Mouse (Mus musculus): ENCODE measurements around the gene Lclat1.
A peak's percentile ranks its signal among the peaks of the same experiment; 100 is the strongest.
"Not testable (repeated sequence)": the region's sequence is repeated elsewhere in the genome, so short reads cannot be mapped to it uniquely, and the experiment has no call there.

Gene Lclat1

GRCm38 (mm10) chr17:73237178-73237853 lies 129.5 kb downstream of the Lclat1 start:
- no peak for DNase-seq (ENCODE audit: low read depth, low spot score)

- no peak for DNase-seq (ENCODE audit: low read depth, low spot score)
Measured at GRCm38 (mm10) chr17:73238501-73238900, 130.7 kb downstream of the Lclat1 start.

GRCm38 (mm10) chr17:73241085-73241848 lies 133.5 kb downstream of the Lclat1 start:
- no peak for DNase-seq (ENCODE audit: low read depth, low spot score)

- DNase-seq (ENCODE audit: low read depth, low spot score), result no peak
Measured at GRCm38 (mm10) chr17:73243676-73244075, 135.9 kb downstream of the Lclat1 start.

GRCm38 (mm10) chr17:73244596-73244995 lies 136.8 kb downstream of the Lclat1 start:
- no peak for DNase-seq (ENCODE audit: low read depth, low spot score)

- no peak for DNase-seq (ENCODE audit: low read depth, low spot score)
Measured at GRCm38 (mm10) chr17:73245089-73245684, 137.4 kb downstream of the Lclat1 start.

- DNase-seq (ENCODE audit: low read depth, low spot score), result no peak
Measured at GRCm38 (mm10) chr17:73246036-73246435, 138.3 kb downstream of the Lclat1 start.

GRCm38 (mm10) chr17:73246926-73247325 lies 139.1 kb downstream of the Lclat1 start:
- DNase-seq (ENCODE audit: low read depth, low spot score), result no peak

- no peak for DNase-seq (ENCODE audit: low read depth, low spot score)
Measured at GRCm38 (mm10) chr17:73247758-73248157, 140.0 kb downstream of the Lclat1 start.

- DNase-seq (ENCODE audit: low read depth, low spot score), result no peak
Measured at GRCm38 (mm10) chr17:73250488-73251141, 142.8 kb downstream of the Lclat1 start.

- DNase-seq (ENCODE audit: low read depth, low spot score), result no peak
Measured at GRCm38 (mm10) chr17:73251142-73251502, 143.3 kb downstream of the Lclat1 start.

- no peak for DNase-seq (ENCODE audit: low read depth, low spot score)
Measured at GRCm38 (mm10) chr17:73251812-73252608, 144.2 kb downstream of the Lclat1 start.

GRCm38 (mm10) chr17:73253291-73253969 lies 145.6 kb downstream of the Lclat1 start:
- peak; percentile 30 for DNase-seq (ENCODE audit: low read depth, low spot score)

- no peak for DNase-seq (ENCODE audit: low read depth, low spot score)
Measured at GRCm38 (mm10) chr17:73255801-73256200, 148.0 kb downstream of the Lclat1 start.

- DNase-seq (ENCODE audit: low read depth, low spot score), result peak; percentile 45
Measured at GRCm38 (mm10) chr17:73258620-73259019, 150.8 kb downstream of the Lclat1 start.

- not testable (repeated sequence) for DNase-seq (ENCODE audit: low read depth, low spot score)
Measured at GRCm38 (mm10) chr17:73259258-73259657, 151.5 kb downstream of the Lclat1 start.

GRCm38 (mm10) chr17:73262558-73262957 lies 154.8 kb downstream of the Lclat1 start:
- no peak for DNase-seq (ENCODE audit: low read depth, low spot score)

- DNase-seq (ENCODE audit: low read depth, low spot score), result no peak
Measured at GRCm38 (mm10) chr17:73263077-73263501, 155.3 kb downstream of the Lclat1 start.

- DNase-seq (ENCODE audit: low read depth, low spot score), result no peak
Measured at GRCm38 (mm10) chr17:73270871-73271796, 163.3 kb downstream of the Lclat1 start.

Data from mesoderm, embryonic 11.5 days (tissue).